ENCODE assay signal across 11 mouse cellular contexts in the genomic region with DNA sequence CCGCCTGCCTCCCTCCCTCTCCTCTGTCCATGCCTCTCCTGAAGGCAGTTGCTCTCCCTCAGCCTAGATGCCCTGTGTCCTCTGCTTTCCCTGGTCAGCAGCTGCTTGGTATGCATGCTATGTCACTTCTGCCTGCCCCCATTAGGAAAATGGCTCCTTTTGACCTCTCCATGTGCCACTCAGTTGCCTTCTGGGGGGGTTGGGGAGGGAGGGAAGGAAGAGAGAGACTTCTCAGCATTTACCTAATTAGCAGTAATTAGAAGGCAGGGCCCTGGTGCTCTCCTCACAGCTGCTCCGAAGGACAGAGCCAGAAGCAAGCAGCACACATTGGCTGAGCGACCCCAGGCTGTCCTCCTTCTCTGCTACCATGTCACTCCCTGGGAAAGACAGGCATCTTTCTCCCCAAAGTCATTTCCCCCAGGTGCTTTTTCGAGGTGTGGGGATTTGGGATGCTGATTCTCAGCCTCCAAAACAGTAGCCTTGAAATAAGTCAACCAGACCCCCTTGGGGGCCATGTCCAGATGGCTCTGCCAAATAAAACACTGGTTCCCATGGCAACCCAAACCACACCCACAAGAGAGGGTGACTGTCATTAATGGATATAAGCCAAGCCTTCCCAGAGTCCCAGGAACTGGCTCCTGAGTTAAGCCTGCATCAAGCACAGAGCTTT.
DNase-seq lines count a peak whose midpoint lies in the region; ATAC-seq lines count a peak whose summit lies in the region.
"Had no signal": no experiment of that assay in that cellular context is flagged by ENCODE, and none has a peak within 500 bp of the region (broad histone marks: within the 10 kb centered on the region; RNA-seq: fewer than 3 reads in every experiment).

No protein-coding gene starts in this region.

- no peak; the same call in 1 of the 2 replicates for ATAC-seq in lung, embryonic 16.5 days (ENCODE audit: low read depth)
- ATAC-seq in embryonic facial prominence, embryonic 11.5 days (replicated peaks; ENCODE audit: insufficient number of reproducible peaks, low FRiP score, low TSS enrichment, low read depth): 0 out of 2 replicates have a peak, but pooled peaks have one; percentile 42
- ATAC-seq in hindbrain, embryonic 11.5 days (ENCODE audit: low FRiP score): peak; percentile 77
- peak; percentile 62 for ATAC-seq in neural tube, embryonic 13.5 days (ENCODE audit: low read depth)

- H3K4me2 ChIP-seq in lung, embryonic 16.5 days (ENCODE audit: low read depth, low read length): no peak overlapping the region
- H3K4me2 ChIP-seq in embryonic facial prominence, embryonic 11.5 days (ENCODE audit: low read depth, low read length): no peak overlapping the region
- H3K4me2 ChIP-seq in hindbrain, embryonic 11.5 days (replicated peaks; ENCODE audit: low read depth, low read length): no peak overlapping the region
- H3K4me2 ChIP-seq in neural tube, embryonic 13.5 days: no peak overlapping the region
- H3K4me2 ChIP-seq: liver, embryonic 13.5 days had no signal

- no peaks in the 10 kb centered on the region for H3K36me3 ChIP-seq in lung, embryonic 16.5 days (ENCODE audit: control insufficient read depth, insufficient read depth, low read length)
- H3K36me3 ChIP-seq in embryonic facial prominence, embryonic 11.5 days (replicated peaks; ENCODE audit: control insufficient read depth, insufficient read depth, low read depth, low read length): no peaks in the 10 kb centered on the region
- no peaks in the 10 kb centered on the region for H3K36me3 ChIP-seq in hindbrain, embryonic 11.5 days (ENCODE audit: control insufficient read depth, insufficient read depth, low read length)
- H3K36me3 ChIP-seq in neural tube, embryonic 13.5 days: no peaks in the 10 kb centered on the region
- H3K36me3 ChIP-seq: liver, embryonic 13.5 days had no signal

- peak overlapping the region; percentile 40; the same call in 1 of the 2 replicates for H3K27ac ChIP-seq in lung, embryonic 16.5 days (ENCODE audit: low read length)
- H3K27ac ChIP-seq in embryonic facial prominence, embryonic 11.5 days (replicated peaks; ENCODE audit: low read depth, low read length): no peak overlapping the region
- H3K27ac ChIP-seq in hindbrain, embryonic 11.5 days (ENCODE audit: low read depth, low read length): peak overlapping the region; percentile 52
- peak overlapping the region; percentile 72 for H3K27ac ChIP-seq in neural tube, embryonic 13.5 days (replicated peaks)
- H3K27ac ChIP-seq: liver, embryonic 13.5 days had no signal

- H3K4me1 ChIP-seq in lung, embryonic 16.5 days (replicated peaks; ENCODE audit: control insufficient read depth, insufficient read depth, low read length): peaks cover 8% of the 10 kb centered on the region
- no peaks in the 10 kb centered on the region for H3K4me1 ChIP-seq in embryonic facial prominence, embryonic 11.5 days (ENCODE audit: control insufficient read depth, insufficient read depth, low read length)
- peaks cover 4% of the 10 kb centered on the region; the same call in 1 of the 2 replicates for H3K4me1 ChIP-seq in hindbrain, embryonic 11.5 days (replicated peaks; ENCODE audit: control insufficient read depth, insufficient read depth, low read length)
- H3K4me1 ChIP-seq in neural tube, embryonic 13.5 days (replicated peaks): peaks cover 43% of the 10 kb centered on the region

- H3K4me3 ChIP-seq in lung, embryonic 16.5 days (ENCODE audit: low read length): no peak overlapping the region
- H3K4me3 ChIP-seq in embryonic facial prominence, embryonic 11.5 days (ENCODE audit: low read depth, low read length): no peak overlapping the region
- no peak overlapping the region for H3K4me3 ChIP-seq in hindbrain, embryonic 11.5 days (ENCODE audit: low read depth, low read length)
- no peak overlapping the region for H3K4me3 ChIP-seq in neural tube, embryonic 13.5 days
- H3K4me3 ChIP-seq: liver, embryonic 13.5 days had no signal

- H3K9me3 ChIP-seq in lung, embryonic 16.5 days (ENCODE audit: control insufficient read depth, low read length): no peaks in the 10 kb centered on the region
- H3K9me3 ChIP-seq in embryonic facial prominence, embryonic 11.5 days (replicated peaks; ENCODE audit: control insufficient read depth, low read length): no peaks in the 10 kb centered on the region
- no peaks in the 10 kb centered on the region for H3K9me3 ChIP-seq in hindbrain, embryonic 11.5 days (ENCODE audit: control insufficient read depth, low read length)
- H3K9me3 ChIP-seq in neural tube, embryonic 13.5 days: no peaks in the 10 kb centered on the region
- H3K9me3 ChIP-seq: liver, embryonic 13.5 days had no signal

- no peak for DNase-seq in lung, postnatal 25 days (ENCODE audit: low spot score)
- peak; percentile 52 for DNase-seq in embryonic facial prominence, embryonic 11.5 days (ENCODE audit: low spot score)
- peak; percentile 70 for DNase-seq in hindbrain, embryonic 11.5 days (ENCODE audit: low spot score)
- no peak for DNase-seq in yolk sac, embryonic 10.5 days (ENCODE audit: low spot score)
- DNase-seq in heart, adult 8-10 months (ENCODE audit: low spot score): no peak
- DNase-seq: adrenal gland, adult 8-10 months; gastrocnemius, postnatal 10 days; heart, postnatal 36 days; liver, embryonic 13.5 days had no signal

- no peak overlapping the region for H3K9ac ChIP-seq in lung, embryonic 16.5 days (ENCODE audit: low read length)
- H3K9ac ChIP-seq in embryonic facial prominence, embryonic 11.5 days (replicated peaks; ENCODE audit: low read length): no peak overlapping the region
- H3K9ac ChIP-seq in hindbrain, embryonic 11.5 days (ENCODE audit: low read depth, low read length): no peak overlapping the region
- no peak overlapping the region for H3K9ac ChIP-seq in neural tube, embryonic 13.5 days
- H3K9ac ChIP-seq: liver, embryonic 13.5 days had no signal

- 53% methylated on average over 4 of the region's 4 CpGs for WGBS in lung, embryonic 16.5 days
- WGBS in embryonic facial prominence, embryonic 11.5 days: 19% methylated on average over 4 of the region's 4 CpGs
- WGBS in hindbrain, embryonic 11.5 days: 31% methylated on average over 4 of the region's 4 CpGs
- 17% methylated on average over 4 of the region's 4 CpGs for WGBS in neural tube, embryonic 13.5 days

- H3K27me3 ChIP-seq in lung, embryonic 16.5 days (ENCODE audit: control insufficient read depth, insufficient read depth, low read depth, low read length): no peaks in the 10 kb centered on the region; the same call in 1 of the 2 replicates
- no peaks in the 10 kb centered on the region for H3K27me3 ChIP-seq in embryonic facial prominence, embryonic 11.5 days (ENCODE audit: control insufficient read depth, insufficient read depth, low read length)
- no peaks in the 10 kb centered on the region for H3K27me3 ChIP-seq in hindbrain, embryonic 11.5 days (ENCODE audit: control insufficient read depth, insufficient read depth, low read length)
- H3K27me3 ChIP-seq in neural tube, embryonic 13.5 days: no peaks in the 10 kb centered on the region
- H3K27me3 ChIP-seq: liver, embryonic 13.5 days had no signal

Comparison
In these comparisons a context has a peak if more than half of its experiments do, and no peak if none do; other contexts are left out.
1. DNase-seq: peak in embryonic facial prominence, embryonic 11.5 days (single experiment) and hindbrain, embryonic 11.5 days (single experiment); none in lung, postnatal 25 days (single experiment), yolk sac, embryonic 10.5 days (single experiment) and heart, adult 8-10 months (single experiment).